Mouse (Mus musculus) heart, adult 9 months (tissue): ENCODE results near the gene Zbtb17.

Experiments
- DNase-seq, 2 experiments: peaks; one replicate each; pipeline ENCODE4 v3.0.0; 2022; ENCODE audit warnings: low spot score in 2 of 2

The Zbtb17 gene

GRCm38 (mm10) chr4:141444451-141445327, at the start of gene Zbtb17:
Gene Zbtb17, plus strand, starts transcription at chr4:141444654.
- DNase-seq: peak; percentile 78 to 82

GRCm38 (mm10) chr4:141394751-141395150, 49.7 kb upstream of the Zbtb17 start:
- DNase-seq: no peak

- no peak for DNase-seq
Observed at GRCm38 (mm10) chr4:141397861-141398260, 46.6 kb upstream of the Zbtb17 start.

- no peak for DNase-seq
Observed at GRCm38 (mm10) chr4:141398545-141398944, 45.9 kb upstream of the Zbtb17 start, which contains the start of gene Clcnka. Gene Clcnka, minus strand, starts transcription at chr4:141398724.

DNA sequence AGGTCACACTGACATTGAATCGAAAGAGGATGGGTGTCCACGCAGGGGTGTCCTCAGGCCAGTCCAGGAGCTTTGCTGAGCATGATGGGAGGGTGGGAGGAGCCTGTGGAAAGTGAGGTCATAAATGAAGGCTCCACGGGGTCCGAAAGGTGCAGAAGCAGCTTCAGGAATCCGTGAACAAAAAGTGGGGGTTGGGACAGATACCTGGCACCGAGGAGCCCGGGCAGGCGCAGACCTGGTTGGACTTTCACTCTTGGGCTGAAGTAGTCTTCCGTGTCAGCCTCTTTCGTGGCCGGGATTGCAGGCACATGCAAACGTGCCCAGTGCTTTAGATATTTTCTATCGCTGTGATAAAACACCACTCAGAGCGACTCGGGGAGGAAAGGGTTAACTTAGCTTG, 44.3 kb upstream of the Zbtb17 start:
- no peak for DNase-seq

DNA sequence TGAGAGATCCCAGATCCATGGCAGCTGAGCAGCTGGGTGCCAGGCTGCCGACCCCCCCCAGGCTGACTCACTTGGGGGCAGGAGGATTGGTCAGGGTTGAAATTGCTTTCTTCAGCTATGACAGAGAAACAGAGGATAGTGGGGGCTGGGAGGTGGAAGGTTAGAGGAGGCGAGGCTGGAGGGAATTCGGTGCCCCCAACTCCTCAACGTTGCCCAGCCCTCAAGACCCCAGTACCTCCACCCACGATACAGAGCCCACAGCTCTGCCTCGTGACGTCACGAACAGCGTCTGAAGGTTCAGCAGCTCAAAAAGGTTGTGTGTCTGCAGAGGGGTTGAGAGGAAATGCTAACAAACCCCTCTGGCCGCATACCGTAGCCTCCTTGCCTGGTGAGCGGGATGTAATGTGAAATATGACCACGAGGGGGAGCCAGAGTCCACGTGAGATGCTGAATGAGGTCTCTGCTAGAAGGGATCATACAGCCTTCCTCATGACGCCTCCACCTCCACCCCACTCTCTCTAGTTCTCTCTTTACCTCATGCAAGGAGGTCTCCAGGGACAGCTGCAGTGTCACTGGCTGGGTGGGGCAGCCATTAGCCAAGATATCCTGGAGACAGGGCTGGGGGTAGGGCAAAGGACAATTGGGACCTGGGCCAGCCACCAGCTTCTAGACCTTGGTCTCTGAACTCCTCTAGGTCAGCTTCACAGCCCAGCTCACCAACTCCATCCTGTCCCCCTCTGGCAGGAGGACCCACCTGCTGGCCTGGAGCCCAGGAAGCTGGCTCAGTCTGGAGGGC, 39.7 kb upstream of the Zbtb17 start:
- DNase-seq: peak; percentile 73 to 82

DNA sequence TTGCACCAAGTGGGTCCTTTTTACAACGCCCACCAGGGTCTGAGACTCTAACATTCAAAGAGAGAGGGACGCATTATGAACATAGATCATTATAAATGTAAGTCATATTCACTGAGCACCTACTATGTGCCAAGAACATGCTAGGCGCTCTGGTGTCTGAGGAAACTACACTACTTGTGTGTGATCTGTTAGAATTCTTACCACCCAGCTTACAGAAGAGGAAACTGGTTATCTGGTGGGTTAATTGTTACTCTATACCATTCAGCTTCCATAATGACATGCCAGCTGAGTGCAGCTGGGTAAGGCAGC, 39.2 kb upstream of the Zbtb17 start:
- no peak for DNase-seq

DNA sequence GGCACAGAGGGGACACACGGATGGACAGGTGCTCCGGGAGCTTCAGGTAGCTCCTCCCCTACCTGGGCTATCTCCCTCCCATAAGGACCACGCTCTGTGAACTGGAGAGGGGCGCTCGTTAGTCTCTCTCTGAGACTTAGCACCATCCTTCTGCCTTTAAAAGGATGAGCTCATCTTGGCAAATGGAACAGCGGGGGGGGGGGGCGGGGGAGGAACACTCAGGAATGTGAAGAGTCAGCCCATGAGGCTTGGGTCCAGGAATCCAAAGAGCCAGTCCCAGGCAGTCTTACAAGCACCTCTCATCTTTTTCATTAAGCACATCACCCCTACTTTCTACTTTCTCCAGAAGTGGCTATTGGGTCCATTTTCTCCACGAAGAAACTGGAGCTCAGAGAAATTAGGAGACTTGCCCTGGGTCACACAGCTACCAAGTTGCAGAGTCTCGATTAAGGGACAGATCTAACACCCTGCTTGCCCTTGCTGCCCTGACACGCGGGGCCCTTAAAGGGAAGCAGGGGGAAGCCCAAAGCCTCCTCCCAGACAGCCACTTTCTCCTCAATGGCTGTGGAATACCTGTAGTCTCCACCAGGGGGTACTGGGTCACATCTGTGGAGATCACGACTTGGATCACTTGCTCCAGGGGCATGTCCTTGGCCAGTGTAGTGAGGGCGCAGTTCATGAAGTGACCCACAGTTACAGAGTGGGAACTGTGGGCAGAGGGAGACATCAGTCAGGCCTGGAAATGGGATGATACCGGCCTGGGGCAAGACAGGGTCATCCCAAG, 37.7 kb upstream of the Zbtb17 start:
- DNase-seq: peak in 1 of 2 experiments; percentile 60

GRCm38 (mm10) chr4:141408577-141408976, 35.9 kb upstream of the Zbtb17 start:
- no peak for DNase-seq

DNA sequence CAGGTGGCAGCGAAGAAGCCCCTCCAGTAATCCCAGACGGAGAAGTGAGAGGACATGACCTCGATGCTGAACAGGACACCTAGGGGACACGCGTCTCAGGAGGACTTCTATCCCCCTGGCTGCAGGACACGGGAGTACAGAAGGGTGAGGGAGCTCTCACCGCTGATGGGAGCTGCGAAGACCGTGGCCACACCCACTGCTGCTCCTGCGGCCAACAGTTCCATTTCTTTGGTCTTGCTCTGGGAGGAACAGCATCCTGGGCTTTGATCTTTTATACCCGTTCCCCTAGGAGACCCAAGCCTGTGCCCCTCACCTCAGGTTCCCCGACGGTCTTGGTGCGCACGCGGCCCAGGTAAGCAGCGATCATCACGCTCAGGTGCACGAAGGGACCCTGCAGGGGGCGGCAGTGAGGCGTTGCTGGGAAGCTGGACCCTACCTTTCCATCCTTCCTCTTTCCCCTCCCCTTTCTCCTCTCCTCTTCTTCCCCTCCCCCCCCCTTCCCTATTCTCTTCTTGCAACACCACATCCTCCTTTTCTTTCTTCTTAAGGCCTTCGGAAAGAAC, 32.9 kb upstream of the Zbtb17 start:
- no peak for DNase-seq

DNA sequence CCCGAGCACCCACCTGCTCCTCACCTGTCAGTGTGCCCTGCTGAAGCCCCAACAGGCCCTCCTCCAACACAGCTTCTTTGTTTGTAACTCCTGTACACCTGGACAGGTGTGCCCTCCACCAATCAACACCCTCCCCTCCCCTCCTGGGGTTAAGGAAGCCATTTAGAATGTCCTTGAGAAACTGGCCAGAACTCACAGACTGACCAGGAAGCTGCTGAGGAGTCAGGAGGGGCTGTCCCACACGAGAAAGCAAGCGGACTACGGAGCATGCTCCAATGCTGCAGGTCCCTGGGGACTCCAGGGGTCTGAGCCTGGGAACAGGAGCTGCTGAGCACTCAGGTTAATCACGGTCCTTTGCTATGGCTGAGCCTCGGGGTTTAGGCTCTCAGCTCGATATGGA, 28.5 kb upstream of the Zbtb17 start, which contains the start of gene Clcnkb:
Gene Clcnkb (minus strand): TSS at position 91 of the 400 bp plus-strand sequence.
- DNase-seq: no peak

DNA sequence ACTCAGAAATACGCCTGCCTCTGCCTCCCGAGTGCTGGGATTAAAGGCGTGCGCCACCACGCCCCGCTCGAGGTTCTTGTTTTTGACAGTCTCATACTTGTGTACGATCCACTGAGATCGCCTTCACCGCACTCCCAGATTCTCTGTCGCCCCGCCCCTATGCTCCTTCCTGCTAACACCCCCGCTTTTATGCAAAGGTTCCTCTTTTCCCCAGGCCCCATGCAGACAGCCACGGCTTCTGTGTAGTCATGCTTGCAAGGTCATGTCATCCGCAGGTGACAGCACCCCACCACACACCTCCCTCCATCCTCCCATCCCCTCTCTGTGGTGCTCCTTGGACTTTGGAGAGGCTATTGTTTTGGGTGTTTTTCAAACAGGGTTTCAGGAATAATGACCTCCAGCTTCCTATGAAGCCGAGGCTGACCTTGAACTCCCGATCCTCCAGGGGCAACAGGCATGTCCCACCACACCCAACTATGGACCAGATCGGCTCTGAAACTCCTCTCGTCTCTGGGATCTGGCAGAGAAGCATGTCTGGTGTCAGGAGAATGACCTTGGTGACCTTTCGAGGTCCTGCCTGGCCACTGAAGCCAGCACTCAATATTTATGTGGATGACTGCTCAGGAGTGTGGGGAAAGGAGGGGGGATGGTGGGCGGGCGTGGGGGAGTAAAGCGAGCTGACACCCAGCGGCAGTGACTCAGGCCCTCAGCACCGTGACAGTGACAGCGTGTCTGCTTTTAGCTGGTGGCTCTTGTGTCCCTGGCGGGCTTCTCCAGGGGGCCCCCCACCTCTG, 24.9 kb upstream of the Zbtb17 start:
- DNase-seq: peak in 1 of 2 experiments; percentile 51

DNA sequence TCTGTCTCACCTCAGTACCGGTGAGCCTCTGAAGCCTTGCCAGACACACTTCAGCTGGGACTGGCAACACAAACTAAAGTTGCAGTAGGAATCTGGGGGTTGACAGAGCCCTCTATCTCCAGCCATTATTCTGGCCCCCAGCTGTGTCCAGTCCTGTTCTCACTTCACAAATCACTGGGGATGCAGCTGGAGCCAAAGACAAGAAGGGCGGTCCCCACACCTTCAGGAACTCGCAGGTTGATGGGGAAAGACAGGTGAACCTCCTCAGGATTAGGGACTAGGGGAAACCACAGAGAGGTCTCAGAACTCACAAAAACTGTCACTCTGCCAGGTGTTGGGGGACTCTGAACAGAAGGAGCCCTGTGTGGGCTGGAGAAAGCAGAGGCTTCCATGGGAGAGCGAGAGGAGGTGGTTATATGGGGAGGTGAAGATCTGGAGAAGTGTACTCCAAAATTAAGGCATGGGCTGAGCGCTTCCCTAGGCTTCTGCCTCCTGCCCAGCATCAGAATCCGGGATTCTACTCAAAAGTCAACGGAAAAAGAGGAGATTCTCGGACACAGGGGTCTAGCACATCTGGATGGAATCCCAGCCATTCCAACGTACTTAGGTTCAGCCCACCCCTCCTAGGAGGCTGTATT, 24.1 kb upstream of the Zbtb17 start, which contains the start of gene Hspb7:
Gene Hspb7 (plus strand): TSS at position 588 of the 638 bp plus-strand sequence.
- no peak for DNase-seq

- no peak for DNase-seq
Observed at GRCm38 (mm10) chr4:141420886-141421285, 23.6 kb upstream of the Zbtb17 start.

DNA sequence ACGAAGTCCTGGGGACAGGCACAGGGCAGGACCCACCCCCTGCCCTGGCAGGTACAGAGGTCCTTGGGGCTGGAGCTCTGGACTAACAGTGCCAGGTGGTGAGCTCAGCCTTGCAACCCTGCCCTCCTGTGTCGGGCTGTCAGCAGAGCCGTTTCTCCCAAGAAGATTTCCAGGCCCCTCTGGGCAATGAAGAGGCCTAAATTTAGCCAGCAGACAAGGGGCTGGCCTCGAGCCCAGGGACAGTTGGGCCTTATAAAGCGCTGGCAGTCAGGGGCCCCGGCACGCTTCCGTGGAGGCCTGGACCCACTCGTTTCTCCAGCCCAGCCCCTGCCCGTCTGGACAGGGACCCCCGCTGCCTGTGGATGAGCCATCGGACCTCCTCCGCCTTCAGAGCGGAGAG, 23.0 kb upstream of the Zbtb17 start:
- peak; percentile 88 to 89 for DNase-seq

- DNase-seq: no peak
Observed at GRCm38 (mm10) chr4:141422841-141423240, 21.6 kb upstream of the Zbtb17 start.

GRCm38 (mm10) chr4:141423288-141423687, 21.2 kb upstream of the Zbtb17 start:
- DNase-seq: no peak

GRCm38 (mm10) chr4:141423691-141424431, 20.6 kb upstream of the Zbtb17 start:
- no peak for DNase-seq
